Mouse (Mus musculus) midbrain, embryonic 12.5 days (tissue): ENCODE data around the gene Acin1. TPM values are rescaled to one million over a fixed set of nuclear protein-coding genes. Genes with fewer than 3 reads are reported as not detected.

Source experiments
- ATAC-seq: fragments of 200-750 bp; cut with Nextera tagmentation; 2 replicates; pipeline ENCODE4 v1.8.0; 2017; ENCODE audit warnings: low read depth, moderate TSS enrichment, moderate library complexity; ENCODE audit not compliant: low FRiP score
- H3K27ac ChIP-seq: fragments of 300-500 bp; sonication (generic); replicated peaks from 2 replicates; pipeline ENCODE4 v1.5.1; 2016; ENCODE audit warnings: mild to moderate bottlenecking
- H3K27me3 ChIP-seq: fragments of 300-500 bp; sonication (generic); 2 replicates; pipeline ENCODE4 v1.6.1; 2016; ENCODE audit warnings: mild to moderate bottlenecking
- H3K36me3 ChIP-seq: fragments of 300-500 bp; sonication (generic); 2 replicates; pipeline ENCODE4 v1.6.1; 2016
- H3K4me1 ChIP-seq: fragments of 300-500 bp; sonication (generic); 2 replicates; pipeline ENCODE4 v1.6.1; 2016
- H3K4me2 ChIP-seq: fragments of 300-500 bp; sonication (generic); replicated peaks from 2 replicates; pipeline ENCODE4 v1.6.1; 2016; ENCODE audit warnings: mild to moderate bottlenecking, moderate library complexity
- H3K4me3 ChIP-seq: fragments of 300-500 bp; sonication (generic); 2 replicates; pipeline ENCODE4 v1.5.1; 2016; ENCODE audit warnings: mild to moderate bottlenecking
- H3K9ac ChIP-seq: fragments of 300-500 bp; sonication (generic); replicated peaks from 2 replicates; pipeline ENCODE4 v1.6.1; 2016; ENCODE audit warnings: mild to moderate bottlenecking, moderate library complexity
- H3K9me3 ChIP-seq: fragments of 300-500 bp; sonication (generic); 2 replicates; pipeline ENCODE4 v1.6.1; 2016; ENCODE audit warnings: mild to moderate bottlenecking
- WGBS: fragments of 180-500 bp; shearing (Covaris S2); methylation state at CpG from one replicate; pipeline ENCODE4 v1.1.7; 2016; 5-methylcytosine and 5-hydroxymethylcytosine counted together
- polyA plus RNA-seq: library from polyadenylated mRNA; unstranded; fragments of >200 nt; fragmentation: Nextera tagmentation; extraction: Ambion mirVana; gene quantifications from 2 replicates; pipeline ENCODE4 v1.2.1, GENCODE M21; 2016

Gene Acin1
- polyA plus RNA-seq, 1 experiment from 2014 or later: 178 TPM

DNA sequence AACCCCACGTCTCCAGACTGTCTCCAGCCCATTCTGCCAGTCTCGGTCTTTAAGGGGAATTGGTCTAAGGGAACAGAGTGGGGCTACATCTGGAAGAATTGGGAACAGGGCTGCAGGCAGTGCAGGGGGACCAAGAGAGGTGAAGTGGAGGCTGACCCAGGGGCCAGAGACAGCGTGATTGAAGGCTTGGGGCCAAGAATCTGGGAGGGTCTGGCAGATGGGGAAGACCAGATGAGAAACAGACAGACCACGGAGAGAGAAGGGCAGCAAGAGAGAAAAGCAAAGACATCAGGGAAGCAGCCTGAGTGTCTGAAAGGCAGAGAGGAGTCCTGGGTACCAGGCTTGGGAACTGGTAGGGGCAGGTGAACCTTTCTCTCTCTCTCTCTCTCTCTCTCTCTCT, 46.6 kb downstream of the Acin1 start:
- H3K27me3 ChIP-seq: no peaks in the 10 kb centered on the region
- 25% methylated on average over 4 of the region's 4 CpGs for WGBS
- peak overlapping the region; percentile 86 for H3K9ac ChIP-seq
- peak overlapping the region; percentile 73 for H3K4me3 ChIP-seq
- H3K4me1 ChIP-seq: peaks cover 18% of the 10 kb centered on the region
- H3K27ac ChIP-seq: no peak overlapping the region
- no peak for ATAC-seq
- peak overlapping the region; percentile 91 for H3K4me2 ChIP-seq
- no peaks in the 10 kb centered on the region for H3K9me3 ChIP-seq
- H3K36me3 ChIP-seq: peaks cover 68% of the 10 kb centered on the region

- Histone ChIP-seq H3K4me2 (no peak overlapping the region), H3K36me3 (peaks cover 65% of the 10 kb centered on the region), H3K4me3 (no peak overlapping the region), H3K9me3 (no peaks in the 10 kb centered on the region), H3K27me3 (no peaks in the 10 kb centered on the region), H3K4me1 (peaks cover 18% of the 10 kb centered on the region), H3K9ac (no peak overlapping the region), H3K27ac (no peak overlapping the region)
- WGBS: 72% methylated on average over 5 of the region's 5 CpGs
- ATAC-seq: no peak
These were observed 48.5 kb downstream of the Acin1 start for GRCm38 (mm10) chr14:54638210-54638609.

GRCm38 (mm10) chr14:54636954-54637353, 49.8 kb downstream of the Acin1 start:
- Histone ChIP-seq H3K36me3 (peaks cover 67% of the 10 kb centered on the region), H3K9me3 (no peaks in the 10 kb centered on the region), H3K27me3 (no peaks in the 10 kb centered on the region; the same call in 1 of the 2 replicates), H3K4me3 (no peak overlapping the region), H3K4me1 (peaks cover 18% of the 10 kb centered on the region), H3K4me2 (no peak overlapping the region), H3K9ac (no peak overlapping the region), H3K27ac (no peak overlapping the region)
- ATAC-seq: no peak
- 55% methylated on average over 8 of the region's 8 CpGs for WGBS

GRCm38 (mm10) chr14:54634182-54634581, 52.5 kb downstream of the Acin1 start:
- Histone ChIP-seq H3K27me3 (no peaks in the 10 kb centered on the region; the same call in 1 of the 2 replicates), H3K4me3 (no peak overlapping the region), H3K36me3 (peaks cover 81% of the 10 kb centered on the region), H3K4me1 (peaks cover 4% of the 10 kb centered on the region), H3K9me3 (no peaks in the 10 kb centered on the region), H3K4me2 (no peak overlapping the region), H3K9ac (no peak overlapping the region), H3K27ac (no peak overlapping the region)
- ATAC-seq: no peak
- 88% methylated on average over 4 of the region's 4 CpGs for WGBS

DNA sequence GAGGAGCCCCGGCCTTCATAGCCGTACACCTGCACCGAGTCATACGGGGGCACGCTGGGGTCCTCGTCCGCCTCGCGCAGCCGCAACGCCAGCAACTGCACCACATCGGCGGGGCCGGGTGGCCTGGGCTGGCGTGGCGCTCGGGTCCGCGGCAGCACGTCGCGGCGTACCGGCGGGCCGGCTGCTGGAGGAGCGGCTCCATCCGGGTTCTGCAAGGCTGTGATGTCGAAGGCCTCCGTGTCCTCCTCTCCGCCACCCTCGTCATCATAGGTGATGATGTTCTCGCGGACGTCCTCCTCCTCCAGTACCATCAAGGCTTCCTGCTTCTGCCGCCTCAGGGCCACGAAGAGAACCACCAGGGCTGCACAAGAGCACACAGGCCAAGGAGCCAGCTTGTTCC, 54.5 kb downstream of the Acin1 start:
- no peak overlapping the region for H3K9ac ChIP-seq
- ATAC-seq: no peak
- no peaks in the 10 kb centered on the region for H3K4me1 ChIP-seq
- no peak overlapping the region for H3K4me2 ChIP-seq
- H3K9me3 ChIP-seq: no peaks in the 10 kb centered on the region
- H3K4me3 ChIP-seq: no peak overlapping the region
- no peaks in the 10 kb centered on the region; the same call in 1 of the 2 replicates for H3K27me3 ChIP-seq
- 89% methylated on average over 33 of the region's 37 CpGs for WGBS
- H3K36me3 ChIP-seq: peaks cover 64% of the 10 kb centered on the region
- 0 out of 2 replicates have a peak overlapping the region, but pooled peaks have one; percentile 21 for H3K27ac ChIP-seq

- no peak for ATAC-seq
- H3K4me1 ChIP-seq: no peaks in the 10 kb centered on the region
- WGBS: 76% methylated on average over 4 of the region's 4 CpGs
These were observed 55.5 kb downstream of the Acin1 start for GRCm38 (mm10) chr14:54631240-54631599.

GRCm38 (mm10) chr14:54630583-54631239, 56.0 kb downstream of the Acin1 start:
- no peak for ATAC-seq
- WGBS: 81% methylated on average over 11 of the region's 11 CpGs
- peaks cover 49% of the 10 kb centered on the region for H3K36me3 ChIP-seq

More at GRCm38 (mm10) chr14:54631240-54631599, 55.5 kb downstream of the Acin1 start:
- H3K36me3 ChIP-seq: peaks cover 54% of the 10 kb centered on the region
- H3K9ac ChIP-seq: 0 out of 2 replicates have a peak overlapping the region, but pooled peaks have one; percentile 15
- 0 out of 2 replicates have a peak overlapping the region, but pooled peaks have one; percentile 21 for H3K27ac ChIP-seq
- no peaks in the 10 kb centered on the region; the same call in 1 of the 2 replicates for H3K27me3 ChIP-seq
- no peak overlapping the region for H3K4me2 ChIP-seq
- H3K4me3 ChIP-seq: no peak overlapping the region
- H3K9me3 ChIP-seq: no peaks in the 10 kb centered on the region

DNA sequence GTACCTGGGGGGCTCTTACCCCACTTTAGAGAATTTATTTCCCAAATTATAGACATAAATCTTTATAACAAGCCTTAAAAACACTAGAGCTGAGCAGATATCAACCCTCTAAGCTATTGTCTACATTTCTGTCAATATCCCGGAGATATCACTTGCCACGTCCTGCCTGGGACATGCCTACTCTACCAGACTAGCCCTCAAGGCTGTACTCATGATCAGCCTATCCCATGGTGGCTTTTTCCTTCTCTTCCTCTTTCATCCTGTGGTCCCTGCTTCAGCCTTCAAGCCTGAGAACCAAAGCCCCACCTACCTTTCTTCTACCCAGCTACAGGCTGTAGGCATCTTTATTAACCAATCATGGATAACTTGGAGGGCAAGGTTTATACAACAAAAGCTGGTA, 56.9 kb downstream of the Acin1 start:
- no peaks in the 10 kb centered on the region for H3K4me1 ChIP-seq
- H3K9ac ChIP-seq: no peak overlapping the region
- H3K4me2 ChIP-seq: no peak overlapping the region
- ATAC-seq: no peak
- no peak overlapping the region for H3K4me3 ChIP-seq
- H3K27me3 ChIP-seq: no peaks in the 10 kb centered on the region; the same call in 1 of the 2 replicates
- no peak overlapping the region for H3K27ac ChIP-seq
- H3K9me3 ChIP-seq: no peaks in the 10 kb centered on the region
- WGBS: 86% methylated on average over 2 of the region's 2 CpGs
- peaks cover 44% of the 10 kb centered on the region for H3K36me3 ChIP-seq

More at GRCm38 (mm10) chr14:54630583-54631239, 56.0 kb downstream of the Acin1 start:
- H3K4me1 ChIP-seq: no peaks in the 10 kb centered on the region
- H3K4me2 ChIP-seq: no peak overlapping the region
- H3K4me3 ChIP-seq: no peak overlapping the region
- no peaks in the 10 kb centered on the region; the same call in 1 of the 2 replicates for H3K27me3 ChIP-seq
- H3K27ac ChIP-seq: 0 out of 2 replicates have a peak overlapping the region, but pooled peaks have one; percentile 4
- no peaks in the 10 kb centered on the region for H3K9me3 ChIP-seq
- H3K9ac ChIP-seq: no peak overlapping the region

DNA sequence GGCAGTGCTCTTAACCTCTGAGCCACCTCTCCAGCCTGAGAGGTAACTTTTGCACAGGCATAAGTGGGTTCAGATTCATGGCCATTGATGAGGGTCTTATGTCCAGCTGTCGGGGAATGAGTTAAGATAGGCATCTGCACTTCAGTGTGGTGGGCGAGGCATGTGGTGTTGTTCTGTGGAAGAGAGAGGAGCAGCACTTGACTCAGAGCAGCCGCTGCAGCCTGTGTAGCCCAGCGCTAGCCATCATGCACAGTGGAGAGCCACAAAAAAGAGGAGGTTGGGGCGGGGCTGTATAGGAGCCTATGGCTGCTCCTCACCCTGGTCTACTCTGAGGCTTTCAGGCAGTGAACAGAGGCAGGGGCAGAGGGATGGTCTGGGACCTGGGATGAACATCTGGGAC, 58.6 kb downstream of the Acin1 start:
- Histone ChIP-seq H3K9me3 (no peaks in the 10 kb centered on the region), H3K9ac (no peak overlapping the region), H3K4me3 (no peak overlapping the region), H3K36me3 (peaks cover 29% of the 10 kb centered on the region), H3K4me1 (no peaks in the 10 kb centered on the region), H3K4me2 (no peak overlapping the region), H3K27me3 (no peaks in the 10 kb centered on the region; the same call in 1 of the 2 replicates), H3K27ac (no peak overlapping the region)
- no peak for ATAC-seq
- 82% methylated on average over 5 of the region's 5 CpGs for WGBS

DNA sequence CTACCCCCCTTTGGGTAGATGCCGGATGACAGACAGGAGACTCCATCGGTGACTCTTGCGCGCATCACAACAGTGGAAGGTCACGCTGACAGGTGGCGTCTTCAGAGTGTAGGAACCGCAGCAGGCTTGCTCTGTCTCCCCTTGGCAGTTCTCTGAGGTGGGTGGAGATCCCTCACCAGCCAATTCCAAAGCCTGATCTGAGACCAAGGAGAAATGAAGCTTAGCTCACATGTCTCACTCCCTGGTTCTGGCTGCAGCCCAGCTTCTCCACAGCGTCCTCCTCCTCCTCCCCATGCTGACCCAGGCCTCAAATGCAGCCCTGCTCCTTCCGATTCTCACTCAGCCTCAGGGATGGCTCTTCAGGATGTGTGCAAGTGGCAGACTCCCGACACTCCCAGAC, 61.8 kb downstream of the Acin1 start:
- Histone ChIP-seq H3K9me3 (no peaks in the 10 kb centered on the region), H3K4me2 (no peak overlapping the region), H3K27me3 (no peaks in the 10 kb centered on the region; the same call in 1 of the 2 replicates), H3K36me3 (no peaks in the 10 kb centered on the region), H3K4me3 (no peak overlapping the region), H3K9ac (no peak overlapping the region), H3K27ac (no peak overlapping the region), H3K4me1 (no peaks in the 10 kb centered on the region)
- 78% methylated on average over 10 of the region's 10 CpGs for WGBS
- no peak for ATAC-seq

GRCm38 (mm10) chr14:54623334-54623733, 63.4 kb downstream of the Acin1 start:
- WGBS: 83% methylated on average over 6 of the region's 6 CpGs
- H3K27me3 ChIP-seq: no peaks in the 10 kb centered on the region; the same call in 1 of the 2 replicates
- no peaks in the 10 kb centered on the region for H3K4me1 ChIP-seq
- no peak overlapping the region for H3K27ac ChIP-seq
- no peak for ATAC-seq
- no peaks in the 10 kb centered on the region for H3K9me3 ChIP-seq
- H3K36me3 ChIP-seq: no peaks in the 10 kb centered on the region
- H3K4me2 ChIP-seq: no peak overlapping the region
- no peak overlapping the region for H3K4me3 ChIP-seq
- no peak overlapping the region for H3K9ac ChIP-seq

DNA sequence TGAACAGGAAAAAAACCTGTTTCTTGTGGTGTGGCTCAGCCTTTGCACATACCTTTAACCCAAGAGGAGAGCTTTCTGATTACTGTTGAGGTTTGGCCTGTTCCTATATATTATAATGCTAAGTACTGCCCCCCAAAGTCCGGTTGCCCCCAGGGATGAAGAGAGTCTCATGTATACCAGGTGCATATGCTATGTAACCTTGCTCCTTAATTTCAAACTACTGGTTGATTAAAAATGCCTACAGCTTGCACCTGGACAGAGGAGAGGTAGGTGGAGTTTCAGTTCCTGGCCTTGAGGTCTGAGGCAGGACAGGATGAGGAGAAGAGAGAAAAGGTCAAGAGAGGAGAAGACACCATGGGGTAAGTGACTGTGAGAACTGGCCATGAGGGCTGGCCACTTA, 65.6 kb downstream of the Acin1 start, which contains the start of gene Psmb11:
Gene Psmb11 (plus strand): TSS at position 301 of the 400 bp plus-strand sequence.
- no peak for ATAC-seq
- H3K36me3 ChIP-seq: peaks cover 3% of the 10 kb centered on the region
- 93% methylated on average over 1 of the region's 1 CpGs for WGBS

More for the DNA sequence above, 65.6 kb downstream of the Acin1 start, which contains the start of gene Psmb11:
- Histone ChIP-seq H3K4me3 (no peak within 1 kb of the TSS), H3K4me2 (no peak within 1 kb of the TSS), H3K27me3 (no peaks in the 10 kb centered on the region; the same call in 1 of the 2 replicates), H3K4me1 (peaks cover 11% of the 10 kb centered on the region), H3K9me3 (no peaks in the 10 kb centered on the region), H3K27ac (no peak within 1 kb of the TSS), H3K9ac (no peak within 1 kb of the TSS)
